Mouse (Mus musculus): ENCODE results near the gene Palm3. TPM values are rescaled to one million over a fixed set of nuclear protein-coding genes. Genes with fewer than 3 reads are reported as not detected.

Palm3 gene
- polyA plus RNA-seq, 1 experiment: 2.7 TPM

DNA sequence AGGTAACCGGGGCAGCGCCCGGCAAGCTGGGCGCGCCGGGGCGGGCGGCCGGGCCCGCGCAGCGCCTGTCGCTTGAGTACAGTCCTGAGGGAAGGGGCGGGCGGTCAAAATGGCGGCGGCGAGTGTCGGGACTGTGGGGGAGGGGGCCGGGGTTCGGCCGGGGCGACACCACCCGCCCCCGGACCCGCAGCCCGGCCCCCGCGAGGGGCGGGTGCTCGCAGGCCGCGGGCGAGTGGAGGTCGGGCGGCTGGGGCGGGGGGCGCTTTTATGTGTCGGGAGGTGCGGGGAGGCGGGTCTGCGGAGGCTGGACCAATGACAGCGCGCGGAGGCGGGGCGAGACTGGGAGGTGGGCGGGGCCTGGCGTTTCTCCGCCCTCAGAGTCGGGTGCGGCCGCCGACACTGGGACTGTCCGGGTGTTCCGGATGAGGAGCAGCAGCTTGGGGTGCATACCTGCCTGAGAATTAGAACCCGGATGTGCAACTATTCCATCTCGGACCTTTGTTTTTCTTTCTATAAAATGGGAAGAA is 45.8 kb downstream of the Palm3 start:
- H3K4me1 ChIP-seq (ENCODE audit: control insufficient read depth, insufficient read depth, low read length): peaks cover 7% of the 10 kb centered on the region; the same call in 1 of the 2 replicates
- WGBS: under 1% methylated on average over 57 of the region's 58 CpGs
- H3K27ac ChIP-seq (ENCODE audit: control insufficient read depth, insufficient read depth, low read depth, low read length, poor library complexity): peak overlapping the region; percentile 96
- TF ChIP-seq POLR2A (IDR thresholded peaks at IDR 0.05; ENCODE audit: borderline replicate concordance, control insufficient read depth, low read depth, low read length): peak; percentile 43; the same call in 1 of the 2 replicates
- TF ChIP-seq CTCF (IDR thresholded peaks at IDR 0.05; ENCODE audit: control insufficient read depth, insufficient read depth, low read length): no peak
- peak overlapping the region; percentile 63 for H3K4me3 ChIP-seq (replicated peaks; ENCODE audit: control insufficient read depth, low read depth, low read length)

- TF ChIP-seq CTCF (IDR thresholded peaks at IDR 0.05; ENCODE audit: control insufficient read depth, insufficient read depth, low read length): no peak
- TF ChIP-seq POLR2A (IDR thresholded peaks at IDR 0.05; ENCODE audit: borderline replicate concordance, control insufficient read depth, low read depth, low read length): no peak
- Histone ChIP-seq H3K4me3 (replicated peaks; ENCODE audit: control insufficient read depth, low read depth, low read length) (no peak overlapping the region), H3K4me1 (ENCODE audit: control insufficient read depth, insufficient read depth, low read length) (peaks cover 7% of the 10 kb centered on the region; the same call in 1 of the 2 replicates), H3K27ac (ENCODE audit: control insufficient read depth, insufficient read depth, low read depth, low read length, poor library complexity) (no peak overlapping the region)
- WGBS: 81% methylated on average over 7 of the region's 7 CpGs
These were observed 46.6 kb downstream of the Palm3 start for GRCm38 (mm10) chr8:84067911-84068310.

GRCm38 (mm10) chr8:84068316-84069035 is 47.2 kb downstream of the Palm3 start:
- H3K4me3 ChIP-seq (replicated peaks; ENCODE audit: control insufficient read depth, low read depth, low read length): no peak overlapping the region
- H3K4me1 ChIP-seq (ENCODE audit: control insufficient read depth, insufficient read depth, low read length): peaks cover 7% of the 10 kb centered on the region; the same call in 1 of the 2 replicates
- TF ChIP-seq CTCF (IDR thresholded peaks at IDR 0.05; ENCODE audit: control insufficient read depth, insufficient read depth, low read length) (no peak), POLR2A (IDR thresholded peaks at IDR 0.05; ENCODE audit: borderline replicate concordance, control insufficient read depth, low read depth, low read length) (no peak)

DNA sequence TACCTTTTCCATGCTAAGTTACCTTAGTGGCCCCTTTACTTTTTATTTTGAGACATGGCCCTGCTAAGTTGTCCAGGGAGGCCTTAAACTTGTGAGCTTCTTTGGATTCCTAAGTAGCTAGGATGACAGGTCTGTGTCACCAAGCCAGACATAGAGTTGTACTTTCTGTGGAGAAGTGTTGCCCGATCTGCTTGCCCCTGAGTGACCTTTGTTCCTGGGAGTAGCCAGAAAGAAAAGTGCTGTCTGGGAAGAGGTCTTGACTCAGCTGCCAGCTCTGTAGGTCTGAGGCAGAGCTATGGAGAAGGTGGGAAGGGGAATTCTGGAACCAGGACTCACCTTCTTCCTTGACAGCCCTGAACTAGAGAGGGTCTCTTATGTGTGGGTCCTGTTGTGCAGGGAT is 47.9 kb downstream of the Palm3 start:
- Histone ChIP-seq H3K4me1 (ENCODE audit: control insufficient read depth, insufficient read depth, low read length) (peaks cover 4% of the 10 kb centered on the region; the same call in 1 of the 2 replicates), H3K4me3 (replicated peaks; ENCODE audit: control insufficient read depth, low read depth, low read length) (no peak overlapping the region), H3K27ac (ENCODE audit: control insufficient read depth, insufficient read depth, low read depth, low read length, poor library complexity) (no peak overlapping the region)
- WGBS: 77% methylated on average over 1 of the region's 1 CpGs
- TF ChIP-seq CTCF (IDR thresholded peaks at IDR 0.05; ENCODE audit: control insufficient read depth, insufficient read depth, low read length) (no peak), POLR2A (IDR thresholded peaks at IDR 0.05; ENCODE audit: borderline replicate concordance, control insufficient read depth, low read depth, low read length) (no peak)

More at GRCm38 (mm10) chr8:84068316-84069035, 47.2 kb downstream of the Palm3 start:
- WGBS: 62% methylated on average over 12 of the region's 12 CpGs
- no peak overlapping the region for H3K27ac ChIP-seq (ENCODE audit: control insufficient read depth, insufficient read depth, low read depth, low read length, poor library complexity)

GRCm38 (mm10) chr8:84069750-84070149 is 48.5 kb downstream of the Palm3 start:
- Histone ChIP-seq H3K27ac (ENCODE audit: control insufficient read depth, insufficient read depth, low read depth, low read length, poor library complexity) (no peak overlapping the region), H3K4me1 (ENCODE audit: control insufficient read depth, insufficient read depth, low read length) (peaks cover 2% of the 10 kb centered on the region; the same call in 1 of the 2 replicates), H3K4me3 (replicated peaks; ENCODE audit: control insufficient read depth, low read depth, low read length) (no peak overlapping the region)
- TF ChIP-seq CTCF (IDR thresholded peaks at IDR 0.05; ENCODE audit: control insufficient read depth, insufficient read depth, low read length): no peak
- TF ChIP-seq POLR2A (IDR thresholded peaks at IDR 0.05; ENCODE audit: borderline replicate concordance, control insufficient read depth, low read depth, low read length): no peak
- WGBS: 80% methylated on average over 2 of the region's 2 CpGs

DNA sequence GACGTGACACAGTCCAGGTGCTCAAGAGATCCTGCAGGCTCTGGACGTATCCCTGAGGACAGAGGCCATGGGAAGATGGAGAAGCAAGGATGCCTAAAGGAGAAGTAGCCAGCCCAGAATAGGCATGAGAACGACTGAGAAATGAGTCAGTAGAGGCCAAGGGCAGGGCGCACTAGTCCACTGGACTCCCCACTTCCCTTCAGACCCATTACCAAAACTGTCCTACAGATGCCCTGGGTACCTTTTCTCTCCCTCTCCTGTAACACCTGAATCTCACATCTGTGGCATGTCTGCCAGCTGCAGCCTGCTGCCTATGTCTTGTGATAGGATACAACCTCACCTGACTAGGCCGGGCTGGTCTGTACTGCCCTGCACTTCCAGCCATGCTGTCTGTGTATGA is 49.0 kb downstream of the Palm3 start:
- Histone ChIP-seq H3K4me3 (replicated peaks; ENCODE audit: control insufficient read depth, low read depth, low read length) (no peak overlapping the region), H3K4me1 (ENCODE audit: control insufficient read depth, insufficient read depth, low read length) (peaks cover 2% of the 10 kb centered on the region; the same call in 1 of the 2 replicates), H3K27ac (ENCODE audit: control insufficient read depth, insufficient read depth, low read depth, low read length, poor library complexity) (no peak overlapping the region)
- 72% methylated on average over 5 of the region's 5 CpGs for WGBS
- TF ChIP-seq POLR2A (IDR thresholded peaks at IDR 0.05; ENCODE audit: borderline replicate concordance, control insufficient read depth, low read depth, low read length): no peak
- no peak for TF ChIP-seq CTCF (IDR thresholded peaks at IDR 0.05; ENCODE audit: control insufficient read depth, insufficient read depth, low read length)

DNA sequence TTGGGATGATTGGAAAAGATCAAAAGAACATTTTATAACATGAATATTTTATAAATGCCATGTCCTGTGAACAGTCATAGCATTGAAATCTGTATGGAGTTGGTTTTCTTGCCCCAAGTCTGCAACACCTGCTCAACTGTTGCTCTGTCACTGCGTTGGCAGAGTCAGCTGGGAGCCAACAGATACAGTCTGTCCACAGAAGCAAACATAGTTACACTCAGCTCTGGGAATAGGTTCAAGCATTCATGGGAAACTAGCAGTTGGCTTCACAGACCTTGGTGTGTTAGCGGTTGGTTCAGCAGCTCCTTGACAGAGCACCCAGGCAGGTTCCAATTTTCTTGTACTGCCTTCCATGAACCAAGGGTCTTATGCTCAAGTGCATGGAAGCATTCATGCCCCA is 49.4 kb downstream of the Palm3 start:
- no peak overlapping the region for H3K4me3 ChIP-seq (replicated peaks; ENCODE audit: control insufficient read depth, low read depth, low read length)
- no peak for TF ChIP-seq POLR2A (IDR thresholded peaks at IDR 0.05; ENCODE audit: borderline replicate concordance, control insufficient read depth, low read depth, low read length)
- TF ChIP-seq CTCF (IDR thresholded peaks at IDR 0.05; ENCODE audit: control insufficient read depth, insufficient read depth, low read length): no peak
- no peak overlapping the region for H3K27ac ChIP-seq (ENCODE audit: control insufficient read depth, insufficient read depth, low read depth, low read length, poor library complexity)
- peaks cover 2% of the 10 kb centered on the region; the same call in 1 of the 2 replicates for H3K4me1 ChIP-seq (ENCODE audit: control insufficient read depth, insufficient read depth, low read length)
- 84% methylated on average over 2 of the region's 2 CpGs for WGBS

GRCm38 (mm10) chr8:84071921-84072320 is 50.6 kb downstream of the Palm3 start:
- H3K4me1 ChIP-seq (ENCODE audit: control insufficient read depth, insufficient read depth, low read length): peaks cover 2% of the 10 kb centered on the region; the same call in 1 of the 2 replicates
- TF ChIP-seq POLR2A (IDR thresholded peaks at IDR 0.05; ENCODE audit: borderline replicate concordance, control insufficient read depth, low read depth, low read length) (no peak), CTCF (IDR thresholded peaks at IDR 0.05; ENCODE audit: control insufficient read depth, insufficient read depth, low read length) (no peak)
- WGBS: 46% methylated on average over 3 of the region's 3 CpGs
- no peak overlapping the region for H3K4me3 ChIP-seq (replicated peaks; ENCODE audit: control insufficient read depth, low read depth, low read length)
- H3K27ac ChIP-seq (ENCODE audit: control insufficient read depth, insufficient read depth, low read depth, low read length, poor library complexity): no peak overlapping the region

Measured in bone marrow, adult 2 months (tissue).